In genomic region chr13:93764321-93764973, GRCm38 (mm10) we compare ENCODE assay signal across 22 mouse cellular contexts. TPM values are rescaled to one million over a fixed set of nuclear protein-coding genes. Genes with fewer than 3 reads are reported as not detected.
DNase-seq lines count a peak whose midpoint lies in the region; ATAC-seq and TF ChIP-seq lines count a peak whose summit lies in the region.
"Had no signal": no experiment of that assay in that cellular context is flagged by ENCODE, and none has a peak within 500 bp of the region (broad histone marks: within the 10 kb centered on the region; RNA-seq: fewer than 3 reads in every experiment).

No protein-coding gene starts in this region.

- no peaks in the 10 kb centered on the region for H3K36me3 ChIP-seq in lung, postnatal 0 days (ENCODE audit: insufficient read depth, low read length)
- H3K36me3 ChIP-seq: embryonic facial prominence, embryonic 13.5 days; forebrain, embryonic 12.5 days; G1E; hindbrain, embryonic 12.5 days had no signal

- no peak overlapping the region for H3K9ac ChIP-seq in lung, postnatal 0 days (replicated peaks; ENCODE audit: low read depth)
- H3K9ac ChIP-seq: embryonic facial prominence, embryonic 13.5 days; forebrain, embryonic 12.5 days; hindbrain, embryonic 12.5 days had no signal

- TF ChIP-seq EP300 in lung, postnatal 0 days (IDR thresholded peaks at IDR 0.05), result no peak

- no peak for TF ChIP-seq POLR2A in bone marrow, adult 2 months (IDR thresholded peaks at IDR 0.05; ENCODE audit: borderline replicate concordance, control insufficient read depth, low read depth, low read length)

- H3K27ac ChIP-seq in lung, postnatal 0 days (ENCODE audit: low read length), result no peak overlapping the region
- peak overlapping the region; percentile 14; the same call in 1 of the 2 replicates for H3K27ac ChIP-seq in bone marrow, adult 2 months (ENCODE audit: control insufficient read depth, insufficient read depth, low read depth, low read length, poor library complexity)
- H3K27ac ChIP-seq: embryonic facial prominence, embryonic 13.5 days; forebrain, embryonic 12.5 days; hindbrain, embryonic 12.5 days had no signal

- peak; percentile 73 for ATAC-seq in lung, postnatal 0 days
- peak; percentile 72 for ATAC-seq in megakaryocyte progenitor cell, adult 5-6 weeks (replicated peaks; ENCODE audit: poor library complexity)
- ATAC-seq: CD4-positive, CD25-positive, alpha-beta regulatory T cell, adult 4 months; forebrain, embryonic 16.5 days; hindbrain, embryonic 16.5 days had no signal

- no peaks in the 10 kb centered on the region for H3K27me3 ChIP-seq in lung, postnatal 0 days (replicated peaks; ENCODE audit: insufficient read depth, low read length)
- H3K27me3 ChIP-seq: embryonic facial prominence, embryonic 13.5 days; forebrain, embryonic 12.5 days; hindbrain, embryonic 12.5 days had no signal

- no peaks in the 10 kb centered on the region for H3K9me3 ChIP-seq in lung, postnatal 0 days (ENCODE audit: low read length)
- H3K9me3 ChIP-seq: embryonic facial prominence, embryonic 13.5 days; forebrain, embryonic 12.5 days; G1E; hindbrain, embryonic 12.5 days had no signal

- peak; percentile 44 for DNase-seq in lung, postnatal 0 days (ENCODE audit: low spot score)
- no peak for DNase-seq in lung, postnatal 36 days
- DNase-seq in kidney, adult 11 months, result no peak
- DNase-seq in embryo, embryonic 9.5 days (ENCODE audit: extremely low spot score), result no peak
- DNase-seq in layer of hippocampus, postnatal 10 days (ENCODE audit: low spot score in 2 of 2), result no peak
- DNase-seq: adrenal gland, adult 8-10 months; adrenal gland, postnatal 36 days; cerebellum, adult 11 months; cerebellum, adult 8-10 months; cerebellum, postnatal 25 days; gastrocnemius, postnatal 14 days; heart, postnatal 10 days; heart, postnatal 4 days had no signal

- no peak overlapping the region for H3K4me2 ChIP-seq in lung, postnatal 0 days (replicated peaks; ENCODE audit: low read depth, low read length)
- H3K4me2 ChIP-seq: embryonic facial prominence, embryonic 13.5 days; forebrain, embryonic 12.5 days; hindbrain, embryonic 12.5 days had no signal

- 61% methylated on average over 13 of the region's 13 CpGs for WGBS in lung, postnatal 0 days
- WGBS in bone marrow, adult 2 months, result 58% methylated on average over 13 of the region's 13 CpGs

- TF ChIP-seq CTCF in lung, postnatal 0 days (IDR thresholded peaks at IDR 0.05), result no peak
- no peak for TF ChIP-seq CTCF in bone marrow, adult 2 months (IDR thresholded peaks at IDR 0.05; ENCODE audit: control insufficient read depth, insufficient read depth, low read length)

- H3K4me1 ChIP-seq in lung, postnatal 0 days (ENCODE audit: insufficient read depth, low read depth, low read length), result no peaks in the 10 kb centered on the region
- H3K4me1 ChIP-seq in bone marrow, adult 2 months (ENCODE audit: control insufficient read depth, insufficient read depth, low read length), result peaks cover 2% of the 10 kb centered on the region; the same call in 1 of the 2 replicates
- H3K4me1 ChIP-seq: embryonic facial prominence, embryonic 13.5 days; forebrain, embryonic 12.5 days; hindbrain, embryonic 12.5 days had no signal

- no peak overlapping the region for H3K4me3 ChIP-seq in lung, postnatal 0 days (ENCODE audit: low read depth, low read length)
- no peak overlapping the region for H3K4me3 ChIP-seq in bone marrow, adult 2 months (replicated peaks; ENCODE audit: control insufficient read depth, low read depth, low read length)
- H3K4me3 ChIP-seq: embryonic facial prominence, embryonic 13.5 days; forebrain, embryonic 12.5 days; hindbrain, embryonic 12.5 days had no signal

RNA-seq across cellular contexts. Expression of gene Arsb, which starts 7.0 kb away (rescaled TPM):
- 3.2 and 3.7 TPM in 2 replicates for polyA plus RNA-seq in lung, postnatal 0 days (2015; fragmentation: Nextera tagmentation; extraction: Ambion mirVana)
- 4.9 and 8.9 TPM in 2 replicates for polyA plus RNA-seq in bone marrow, adult 2 months (2011; ENCODE audit: insufficient read depth, insufficient read length, low replicate concordance, missing spikeins)
- total RNA-seq in megakaryocyte progenitor cell, adult 5-6 weeks (2015), result 157 TPM in 2 replicates
- 32.4 and 33.8 TPM in 2 replicates for total RNA-seq in megakaryocyte progenitor cell, adult 5-6 weeks (2017)
- total RNA-seq in layer of hippocampus, postnatal 10 days (2021), result 10 to 100 TPM; 78.8 to 84.6 TPM
